Mouse (Mus musculus) midbrain, embryonic 14.5 days (tissue): ENCODE data around the gene Klc3. TPM values are rescaled to one million over a fixed set of nuclear protein-coding genes. Genes with fewer than 3 reads are reported as not detected.

Source experiments
- ATAC-seq: fragments of 200-750 bp; cut with Nextera tagmentation; 2 replicates; pipeline ENCODE4 v1.8.0; 2017; ENCODE audit warnings: moderate number of reproducible peaks, moderate library complexity; ENCODE audit not compliant: low FRiP score, low TSS enrichment
- DNase-seq: peaks from one replicate; pipeline ENCODE4 v3.0.0-alpha.2; 2015
- H3K27ac ChIP-seq: fragments of 300-500 bp; sonication (generic); replicated peaks from 2 replicates; pipeline ENCODE4 v1.5.1; 2014; ENCODE audit warnings: mild to moderate bottlenecking, low read depth, low read length, moderate library complexity
- H3K27me3 ChIP-seq: fragments of 300-500 bp; sonication (generic); 2 replicates; pipeline ENCODE4 v1.6.1; 2014; ENCODE audit warnings: low read length, control low read depth, mixed read lengths; ENCODE audit not compliant: control insufficient read depth, insufficient read depth
- H3K36me3 ChIP-seq: fragments of 300-500 bp; sonication (generic); 2 replicates; pipeline ENCODE4 v1.6.1; 2014; ENCODE audit warnings: low read length, control low read depth; ENCODE audit not compliant: control insufficient read depth, insufficient read depth
- H3K4me1 ChIP-seq: fragments of 300-500 bp; sonication (generic); 2 replicates; pipeline ENCODE4 v1.6.1; 2014; ENCODE audit warnings: mild to moderate bottlenecking, antibody characterized with exemption, low read length, control low read depth; ENCODE audit not compliant: control insufficient read depth, insufficient read depth
- H3K4me2 ChIP-seq: fragments of 300-500 bp; sonication (generic); 2 replicates; pipeline ENCODE4 v1.6.1; 2014; ENCODE audit warnings: mild to moderate bottlenecking, low read length, moderate library complexity
- H3K4me3 ChIP-seq: fragments of 300-500 bp; sonication (generic); replicated peaks from 2 replicates; pipeline ENCODE4 v1.5.1; 2014; ENCODE audit warnings: low read depth, low read length
- H3K9ac ChIP-seq: fragments of 300-500 bp; sonication (generic); replicated peaks from 2 replicates; pipeline ENCODE4 v1.6.1; 2014; ENCODE audit warnings: mild to moderate bottlenecking, low read length, moderate library complexity
- H3K9me3 ChIP-seq: fragments of 300-500 bp; sonication (generic); 2 replicates; pipeline ENCODE4 v1.6.1; 2016; ENCODE audit warnings: low read length, control low read depth, mixed read lengths; ENCODE audit not compliant: control insufficient read depth
- WGBS: fragments of 180-500 bp; shearing (Covaris S2); extraction: QIAGEN DNeasy Blood & Tissue Kit; methylation state at CpG from one replicate; pipeline ENCODE4 v1.1.7; 2014; 5-methylcytosine and 5-hydroxymethylcytosine counted together
- polyA plus RNA-seq: library from polyadenylated mRNA; unstranded; fragments of >200 nt; fragmentation: Nextera tagmentation; extraction: Ambion mirVana; gene quantifications from 2 replicates; pipeline ENCODE4 v1.2.1, GENCODE M21; 2014

Klc3 gene
- polyA plus RNA-seq, 1 experiment from 2014 or later: 0.36 TPM

GRCm38 (mm10) chr7:19400946-19401345 is 3.0 kb downstream of the Klc3 start:
- H3K27me3 ChIP-seq: peaks cover 31% of the 10 kb centered on the region
- no peak overlapping the region for H3K4me3 ChIP-seq
- DNase-seq: no peak
- peaks cover 5% of the 10 kb centered on the region; the same call in 1 of the 2 replicates for H3K9me3 ChIP-seq
- peaks cover under 1% of the 10 kb centered on the region; the same call in 1 of the 2 replicates for H3K36me3 ChIP-seq
- WGBS: 88% methylated on average over 4 of the region's 4 CpGs
- H3K4me2 ChIP-seq: no peak overlapping the region
- H3K4me1 ChIP-seq: 0 out of 2 replicates have a peak, but pooled peaks cover 10% of the 10 kb centered on the region
- H3K9ac ChIP-seq: no peak overlapping the region
- no peak for ATAC-seq
- H3K27ac ChIP-seq: no peak overlapping the region

- H3K4me1 ChIP-seq: 0 out of 2 replicates have a peak, but pooled peaks cover 10% of the 10 kb centered on the region
- WGBS: 3% methylated on average over 27 of the region's 27 CpGs
- DNase-seq (no peak), ATAC-seq (no peak)
- peaks cover 13% of the 10 kb centered on the region for H3K36me3 ChIP-seq
- no peak overlapping the region for H3K27ac ChIP-seq
- 0 out of 2 replicates have a peak overlapping the region, but pooled peaks have one; percentile 10 for H3K4me3 ChIP-seq
- peaks cover 5% of the 10 kb centered on the region; the same call in 1 of the 2 replicates for H3K9me3 ChIP-seq
- H3K27me3 ChIP-seq: peaks cover 25% of the 10 kb centered on the region
- H3K4me2 ChIP-seq: peak overlapping the region; percentile 46
- H3K9ac ChIP-seq: no peak overlapping the region
Observed at GRCm38 (mm10) chr7:19399496-19400280, 4.2 kb downstream of the Klc3 start.

- Histone ChIP-seq H3K9me3 (no peaks in the 10 kb centered on the region), H3K27ac (no peak overlapping the region), H3K4me3 (no peak overlapping the region), H3K4me1 (no peaks in the 10 kb centered on the region), H3K4me2 (no peak overlapping the region), H3K27me3 (no peaks in the 10 kb centered on the region), H3K36me3 (peaks cover 65% of the 10 kb centered on the region), H3K9ac (no peak overlapping the region)
- DNase-seq (no peak), ATAC-seq (no peak)
- 91% methylated on average over 8 of the region's 8 CpGs for WGBS
Observed at GRCm38 (mm10) chr7:19394484-19394883, 9.4 kb downstream of the Klc3 start.

GRCm38 (mm10) chr7:19388699-19389413 is 15.0 kb downstream of the Klc3 start:
- Histone ChIP-seq H3K4me3 (no peak overlapping the region), H3K27me3 (no peaks in the 10 kb centered on the region), H3K4me1 (0 out of 2 replicates have a peak, but pooled peaks cover 3% of the 10 kb centered on the region), H3K9ac (no peak overlapping the region; the same call in 1 of the 2 replicates), H3K4me2 (no peak overlapping the region), H3K27ac (peak overlapping the region; percentile 66), H3K9me3 (no peaks in the 10 kb centered on the region), H3K36me3 (peaks cover 99% of the 10 kb centered on the region)
- peak; percentile 67 for DNase-seq
- peak; percentile 46; the same call in 1 of the 2 replicates for ATAC-seq
- WGBS: 38% methylated on average over 10 of the region's 10 CpGs

GRCm38 (mm10) chr7:19383708-19384107 is 20.2 kb downstream of the Klc3 start:
- no peak overlapping the region for H3K27ac ChIP-seq
- ATAC-seq (no peak), DNase-seq (no peak)
- no peak overlapping the region for H3K9ac ChIP-seq
- H3K4me2 ChIP-seq: peak overlapping the region; percentile 84; the same call in 1 of the 2 replicates
- H3K4me3 ChIP-seq: no peak overlapping the region
- H3K9me3 ChIP-seq: no peaks in the 10 kb centered on the region
- WGBS: 94% methylated on average over 9 of the region's 9 CpGs
- H3K4me1 ChIP-seq: peaks cover 13% of the 10 kb centered on the region
- H3K36me3 ChIP-seq: peaks cover 49% of the 10 kb centered on the region
- H3K27me3 ChIP-seq: no peaks in the 10 kb centered on the region

- peak overlapping the region; percentile 70 for H3K27ac ChIP-seq
- peaks cover 13% of the 10 kb centered on the region for H3K4me1 ChIP-seq
- peak overlapping the region; percentile 88 for H3K4me3 ChIP-seq
- H3K27me3 ChIP-seq: no peaks in the 10 kb centered on the region
- peaks cover 33% of the 10 kb centered on the region for H3K36me3 ChIP-seq
- peak overlapping the region; percentile 84 for H3K4me2 ChIP-seq
- peak; percentile 66 for ATAC-seq
- no peak for DNase-seq
- under 1% methylated on average over 29 of the region's 37 CpGs for WGBS
- H3K9me3 ChIP-seq: no peaks in the 10 kb centered on the region
- peak overlapping the region; percentile 78 for H3K9ac ChIP-seq
Observed at GRCm38 (mm10) chr7:19382166-19382541, 21.8 kb downstream of the Klc3 start.

GRCm38 (mm10) chr7:19381377-19382165 is 22.3 kb downstream of the Klc3 start, which contains the start of gene Ercc2:
Ercc2 (plus strand) TSS chr7:19382010.
- peak within 1 kb of the TSS; percentile 88 for H3K4me3 ChIP-seq
- 6% methylated on average over 48 of the region's 48 CpGs for WGBS
- peaks cover 13% of the 10 kb centered on the region for H3K4me1 ChIP-seq

GRCm38 (mm10) chr7:19378049-19378448 is 25.9 kb downstream of the Klc3 start:
- H3K4me3 ChIP-seq: no peak overlapping the region
- H3K27me3 ChIP-seq: no peaks in the 10 kb centered on the region
- H3K9ac ChIP-seq: no peak overlapping the region
- no peak overlapping the region for H3K4me2 ChIP-seq
- H3K9me3 ChIP-seq: no peaks in the 10 kb centered on the region
- ATAC-seq (no peak), DNase-seq (no peak)
- H3K4me1 ChIP-seq: peaks cover 7% of the 10 kb centered on the region
- H3K27ac ChIP-seq: no peak overlapping the region
- WGBS: 72% methylated on average over 8 of the region's 8 CpGs
- H3K36me3 ChIP-seq: no peaks in the 10 kb centered on the region

More at GRCm38 (mm10) chr7:19381377-19382165, 22.3 kb downstream of the Klc3 start, which contains the start of gene Ercc2:
- Histone ChIP-seq H3K9me3 (no peaks in the 10 kb centered on the region), H3K27ac (peak within 1 kb of the TSS; percentile 70), H3K9ac (peak within 1 kb of the TSS; percentile 78), H3K27me3 (no peaks in the 10 kb centered on the region), H3K36me3 (peaks cover 28% of the 10 kb centered on the region), H3K4me2 (peak within 1 kb of the TSS; percentile 84)
- ATAC-seq (peak; percentile 96), DNase-seq (peak; percentile 100)
